28 mouse cellular contexts compared by ENCODE assay signal in the genomic region with DNA sequence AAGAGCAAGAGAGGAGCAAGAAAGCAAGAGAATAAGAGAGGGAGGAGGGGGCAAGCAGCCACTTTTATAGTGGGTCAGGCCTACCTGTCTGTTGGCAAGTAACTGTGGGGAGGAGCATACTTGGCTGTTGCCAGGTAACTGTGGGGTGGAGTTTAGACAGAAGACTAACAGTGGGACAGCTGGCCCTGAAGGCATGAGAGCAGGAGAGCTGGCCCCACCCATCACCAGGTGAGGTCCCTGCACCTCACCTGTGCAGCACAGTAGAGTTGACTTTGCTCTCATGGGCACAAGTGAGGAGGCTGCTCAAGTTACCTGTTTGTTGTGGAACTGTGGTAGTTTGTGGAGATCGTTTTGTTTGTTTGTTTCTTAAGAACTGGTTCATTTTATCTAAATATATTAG.
DNase-seq lines count a peak whose midpoint lies in the region; ATAC-seq and TF ChIP-seq lines count a peak whose summit lies in the region.
"Had no signal": no experiment of that assay in that cellular context is flagged by ENCODE, and none has a peak within 500 bp of the region (broad histone marks: within the 10 kb centered on the region; RNA-seq: fewer than 3 reads in every experiment).

No protein-coding gene starts in this region.

- no peak overlapping the region for H3K9ac ChIP-seq in lung, embryonic 14.5 days
- no peak overlapping the region for H3K9ac ChIP-seq in intestine, embryonic 15.5 days
- H3K9ac ChIP-seq in stomach, embryonic 16.5 days (ENCODE audit: low read length), result no peak overlapping the region
- H3K9ac ChIP-seq: forebrain, embryonic 13.5 days; heart, embryonic 15.5 days; hindbrain, embryonic 12.5 days; kidney, embryonic 15.5 days; liver, embryonic 14.5 days; midbrain, embryonic 15.5 days; stomach, embryonic 15.5 days had no signal

- H3K4me3 ChIP-seq in lung, embryonic 14.5 days (ENCODE audit: low read depth, low read length), result no peak overlapping the region
- no peak overlapping the region for H3K4me3 ChIP-seq in intestine, embryonic 15.5 days (replicated peaks)
- no peak overlapping the region for H3K4me3 ChIP-seq in stomach, embryonic 16.5 days (replicated peaks; ENCODE audit: low read length)
- H3K4me3 ChIP-seq: forebrain, embryonic 13.5 days; heart, embryonic 15.5 days; hindbrain, embryonic 12.5 days; kidney, embryonic 15.5 days; midbrain, embryonic 15.5 days; stomach, embryonic 15.5 days had no signal

- no peaks in the 10 kb centered on the region for H3K9me3 ChIP-seq in lung, embryonic 14.5 days (ENCODE audit: low read depth, low read length)
- H3K9me3 ChIP-seq in intestine, embryonic 15.5 days, result no peaks in the 10 kb centered on the region
- H3K9me3 ChIP-seq in stomach, embryonic 16.5 days (replicated peaks; ENCODE audit: control insufficient read depth, low read length), result no peaks in the 10 kb centered on the region
- H3K9me3 ChIP-seq: forebrain, embryonic 13.5 days; heart, embryonic 15.5 days; hindbrain, embryonic 12.5 days; kidney, embryonic 15.5 days; midbrain, embryonic 15.5 days; stomach, embryonic 15.5 days had no signal

- no peak for ATAC-seq in lung, embryonic 14.5 days (ENCODE audit: insufficient read depth)
- ATAC-seq in intestine, embryonic 15.5 days, result peak; percentile 71; the same call in 1 of the 2 replicates
- ATAC-seq in stomach, embryonic 16.5 days (ENCODE audit: insufficient read depth, low FRiP score), result peak; percentile 44; the same call in 1 of the 2 replicates
- ATAC-seq: activated CD4-positive, CD25-positive, alpha-beta regulatory T cell, adult 4 months; CD4-positive, CD25-positive, alpha-beta regulatory T cell, adult 4 months; forebrain, embryonic 13.5 days; hindbrain, postnatal 0 days; midbrain, embryonic 15.5 days had no signal

- no peak overlapping the region for H3K4me2 ChIP-seq in lung, embryonic 14.5 days
- no peak overlapping the region for H3K4me2 ChIP-seq in intestine, embryonic 15.5 days (replicated peaks)
- H3K4me2 ChIP-seq in stomach, embryonic 16.5 days (ENCODE audit: low read depth, low read length), result no peak overlapping the region
- H3K4me2 ChIP-seq: forebrain, embryonic 13.5 days; heart, embryonic 15.5 days; hindbrain, embryonic 12.5 days; kidney, embryonic 15.5 days; midbrain, embryonic 15.5 days; stomach, embryonic 15.5 days had no signal

- WGBS in lung, embryonic 14.5 days, result 68% methylated on average over 1 of the region's 1 CpGs
- 81% methylated on average over 1 of the region's 1 CpGs for WGBS in intestine, embryonic 15.5 days
- WGBS in stomach, embryonic 16.5 days, result 74% methylated on average over 1 of the region's 1 CpGs

- H3K27ac ChIP-seq in lung, embryonic 14.5 days (ENCODE audit: low read depth), result no peak overlapping the region
- no peak overlapping the region for H3K27ac ChIP-seq in intestine, embryonic 15.5 days
- H3K27ac ChIP-seq in stomach, embryonic 16.5 days (ENCODE audit: low read length), result no peak overlapping the region
- H3K27ac ChIP-seq: forebrain, embryonic 13.5 days; heart, embryonic 15.5 days; hindbrain, embryonic 12.5 days; hindbrain, postnatal 0 days; kidney, embryonic 15.5 days; liver, embryonic 14.5 days; midbrain, embryonic 15.5 days; stomach, embryonic 15.5 days had no signal

- peak; percentile 29 for DNase-seq in lung, embryonic 14.5 days
- no peak for DNase-seq in lung, postnatal 4 days
- DNase-seq in R1 (ENCODE audit: low read depth, low spot score) (peak; percentile 22), MN1 (ENCODE audit: low spot score) (no peak)
- DNase-seq in left cerebral cortex, adult 8-10 months (ENCODE audit: low spot score in 2 of 2), result no peak
- DNase-seq: adrenal gland, adult 8-10 months; cerebellum, adult 2 months; cerebellum, postnatal 14 days; gastrocnemius, postnatal 10 days; kidney, adult 18-20 months; kidney, postnatal 25 days; left cerebral cortex, postnatal 4 days; liver; right cerebral cortex, postnatal 25 days; thymus, adult 18-20 months; thymus, postnatal 36 days had no signal

- H3K27me3 ChIP-seq in lung, embryonic 14.5 days (ENCODE audit: insufficient read depth, low read length), result no peaks in the 10 kb centered on the region
- 0 out of 2 replicates have a peak, but pooled peaks cover 3% of the 10 kb centered on the region for H3K27me3 ChIP-seq in intestine, embryonic 15.5 days (replicated peaks)
- H3K27me3 ChIP-seq in stomach, embryonic 16.5 days (ENCODE audit: control insufficient read depth, insufficient read depth, low read length), result no peaks in the 10 kb centered on the region
- H3K27me3 ChIP-seq: forebrain, embryonic 13.5 days; heart, embryonic 15.5 days; hindbrain, embryonic 12.5 days; kidney, embryonic 15.5 days; midbrain, embryonic 15.5 days; stomach, embryonic 15.5 days had no signal

- TF ChIP-seq CTCF in lung, embryonic 14.5 days (IDR thresholded peaks at IDR 0.05; ENCODE audit: low read depth), result no peak

- H3K4me1 ChIP-seq in lung, embryonic 14.5 days (ENCODE audit: insufficient read depth), result peaks cover 2% of the 10 kb centered on the region; the same call in 1 of the 2 replicates
- 0 out of 2 replicates have a peak, but pooled peaks cover 3% of the 10 kb centered on the region for H3K4me1 ChIP-seq in intestine, embryonic 15.5 days (replicated peaks)
- 0 out of 2 replicates have a peak, but pooled peaks cover 2% of the 10 kb centered on the region for H3K4me1 ChIP-seq in stomach, embryonic 16.5 days (ENCODE audit: control insufficient read depth, insufficient read depth, low read length)
- H3K4me1 ChIP-seq: forebrain, embryonic 13.5 days; hindbrain, embryonic 12.5 days had no signal

- no peaks in the 10 kb centered on the region for H3K36me3 ChIP-seq in lung, embryonic 14.5 days (ENCODE audit: insufficient read depth)
- H3K36me3 ChIP-seq in intestine, embryonic 15.5 days, result no peaks in the 10 kb centered on the region
- H3K36me3 ChIP-seq in stomach, embryonic 16.5 days (ENCODE audit: control insufficient read depth, insufficient read depth, low read length), result no peaks in the 10 kb centered on the region
- H3K36me3 ChIP-seq: heart, embryonic 15.5 days; hindbrain, embryonic 12.5 days; kidney, embryonic 15.5 days; midbrain, embryonic 15.5 days; stomach, embryonic 15.5 days had no signal

Comparison
In these comparisons a context has a peak if more than half of its experiments do, and no peak if none do; other contexts are left out.
1. DNase-seq: peak in lung, embryonic 14.5 days (single experiment) and R1 (single experiment); none in lung, postnatal 4 days (0 of 2), left cerebral cortex, adult 8-10 months (0 of 2) and MN1 (single experiment).